Mouse (Mus musculus) intestine, embryonic 16.5 days (tissue): Measurements from ENCODE around the gene Smim4. TPM values are rescaled to one million over a fixed set of nuclear protein-coding genes. Genes with fewer than 3 reads are reported as not detected.

Source experiments
- ATAC-seq: fragments of 200-750 bp; cut with Nextera tagmentation; 2 replicates; pipeline ENCODE4 v1.8.0; 2017; ENCODE audit warnings: moderate TSS enrichment, moderate library complexity
- H3K27ac ChIP-seq: fragments of 300-500 bp; sonication (generic); 2 replicates; pipeline ENCODE4 v1.5.1; 2014; ENCODE audit warnings: mild to moderate bottlenecking, low read length
- H3K27me3 ChIP-seq: fragments of 300-500 bp; sonication (generic); replicated peaks from 2 replicates; pipeline ENCODE4 v1.6.1; 2014; ENCODE audit warnings: low read length, control low read depth, mixed read lengths; ENCODE audit not compliant: control insufficient read depth, insufficient read depth
- H3K36me3 ChIP-seq: fragments of 300-500 bp; sonication (generic); 2 replicates; pipeline ENCODE4 v1.6.1; 2014; ENCODE audit warnings: low read length, control low read depth; ENCODE audit not compliant: control insufficient read depth, insufficient read depth
- H3K4me1 ChIP-seq: fragments of 300-500 bp; sonication (generic); 2 replicates; pipeline ENCODE4 v1.6.1; 2014; ENCODE audit warnings: low read length, control low read depth, mixed read lengths; ENCODE audit not compliant: control insufficient read depth, insufficient read depth
- H3K4me2 ChIP-seq: fragments of 300-500 bp; sonication (generic); 2 replicates; pipeline ENCODE4 v1.6.1; 2014; ENCODE audit warnings: low read depth, low read length, control low read depth
- H3K4me3 ChIP-seq: fragments of 300-500 bp; sonication (generic); 2 replicates; pipeline ENCODE4 v1.5.1; 2014; ENCODE audit warnings: mild to moderate bottlenecking, low read length
- H3K9ac ChIP-seq: fragments of 300-500 bp; sonication (generic); 2 replicates; pipeline ENCODE4 v1.6.1; 2014; ENCODE audit warnings: low read depth, low read length
- H3K9me3 ChIP-seq: fragments of 300-500 bp; sonication (generic); 2 replicates; pipeline ENCODE4 v1.6.1; 2016; ENCODE audit warnings: low read length, control low read depth; ENCODE audit not compliant: control insufficient read depth
- WGBS: fragments of 180-500 bp; shearing (Covaris S2); extraction: QIAGEN DNeasy Blood & Tissue Kit; methylation state at CpG from one replicate; pipeline ENCODE4 v1.1.7; 2014; 5-methylcytosine and 5-hydroxymethylcytosine counted together
- polyA plus RNA-seq: library from polyadenylated mRNA; unstranded; fragments of >200 nt; fragmentation: Nextera tagmentation; extraction: Ambion mirVana; gene quantifications from 2 replicates; pipeline ENCODE4 v1.2.1, GENCODE M21; 2015

The Smim4 gene
- polyA plus RNA-seq, 1 experiment from 2014 or later, result 92.2 TPM

DNA sequence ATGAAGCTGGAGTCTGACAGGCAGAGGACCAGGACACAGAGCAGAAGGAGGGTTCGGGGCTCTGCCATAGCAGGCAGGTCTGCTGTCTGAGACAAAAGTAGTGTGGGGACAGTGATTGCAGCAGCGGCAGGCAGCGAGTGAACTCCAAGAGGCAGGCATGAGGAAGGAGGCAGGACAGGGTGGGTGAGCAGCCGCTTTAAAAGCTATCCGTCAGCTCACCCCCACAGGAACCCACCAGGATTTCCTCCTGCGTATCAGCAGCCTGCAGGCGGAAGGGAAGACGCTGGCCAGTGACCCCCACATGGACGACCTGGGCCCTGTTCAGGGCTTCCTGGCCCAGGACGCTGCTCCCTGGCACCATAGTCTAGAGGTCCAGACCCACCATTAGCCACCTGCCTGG, 39.7 kb upstream of the Smim4 start, which contains the start of gene Stab1:
Gene Stab1 (minus strand): TSS at position 217 of the 400 bp plus-strand sequence.
- no peaks in the 10 kb centered on the region for H3K27me3 ChIP-seq
- no peak for ATAC-seq
- peak within 1 kb of the TSS; percentile 13 for H3K4me3 ChIP-seq
- peaks cover 17% of the 10 kb centered on the region for H3K36me3 ChIP-seq
- H3K9ac ChIP-seq, result peak within 1 kb of the TSS; percentile 6; the same call in 1 of the 2 replicates
- 33% methylated on average over 10 of the region's 10 CpGs for WGBS
- no peaks in the 10 kb centered on the region for H3K9me3 ChIP-seq
- peaks cover 5% of the 10 kb centered on the region for H3K4me1 ChIP-seq
- H3K27ac ChIP-seq, result peak within 1 kb of the TSS; percentile 11; the same call in 1 of the 2 replicates
- no peak within 1 kb of the TSS for H3K4me2 ChIP-seq

GRCm38 (mm10) chr14:31166827-31167226, 38.1 kb upstream of the Smim4 start:
- no peak for ATAC-seq
- Histone ChIP-seq H3K27ac (no peak overlapping the region), H3K4me3 (peak overlapping the region; percentile 13)

DNA sequence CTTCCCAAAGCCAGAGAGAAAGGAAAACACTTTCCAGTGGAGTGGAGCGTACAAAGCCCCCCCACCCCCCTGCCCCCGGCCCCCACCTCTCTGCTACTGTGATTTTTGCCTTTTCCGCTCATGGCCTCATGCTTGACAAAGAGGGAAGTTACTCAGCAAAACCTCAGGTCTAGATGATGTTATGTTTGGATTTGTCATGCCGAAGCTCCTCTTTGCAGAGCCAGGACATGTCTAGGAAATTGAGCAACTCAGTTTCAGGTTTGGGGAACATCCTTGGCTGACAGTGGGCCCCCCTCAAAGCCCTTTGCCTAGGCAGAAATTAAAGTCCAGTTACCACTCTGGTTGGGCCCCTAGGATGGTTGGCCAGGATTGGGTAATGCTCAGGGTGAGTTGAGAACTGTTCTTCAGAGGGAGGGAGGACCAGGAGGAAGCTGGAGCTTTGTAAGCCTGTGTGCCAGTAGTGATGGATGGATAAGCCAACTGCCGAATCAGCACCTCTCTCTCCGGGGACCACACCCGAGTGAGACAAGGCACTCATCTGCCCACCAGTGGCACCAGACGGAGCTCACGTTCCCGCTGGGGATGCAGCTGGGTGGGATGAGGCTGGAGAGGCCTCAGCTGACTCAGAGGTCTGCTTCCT, 37.4 kb upstream of the Smim4 start:
- Histone ChIP-seq H3K4me3 (no peak overlapping the region), H3K9ac (peak overlapping the region; percentile 27; the same call in 1 of the 2 replicates), H3K4me1 (peaks cover 3% of the 10 kb centered on the region), H3K36me3 (no peaks in the 10 kb centered on the region), H3K27me3 (no peaks in the 10 kb centered on the region), H3K4me2 (0 out of 2 replicates have a peak overlapping the region, but pooled peaks have one; percentile 16), H3K9me3 (no peaks in the 10 kb centered on the region), H3K27ac (no peak overlapping the region)
- ATAC-seq, result peak; percentile 37; the same call in 1 of the 2 replicates
- 46% methylated on average over 10 of the region's 10 CpGs for WGBS

More at GRCm38 (mm10) chr14:31166827-31167226, 38.1 kb upstream of the Smim4 start:
- Histone ChIP-seq H3K36me3 (peaks cover 6% of the 10 kb centered on the region), H3K9ac (0 out of 2 replicates have a peak overlapping the region, but pooled peaks have one; percentile 6), H3K4me2 (no peak overlapping the region; the same call in 1 of the 2 replicates), H3K4me1 (peaks cover 3% of the 10 kb centered on the region), H3K27me3 (no peaks in the 10 kb centered on the region), H3K9me3 (no peaks in the 10 kb centered on the region)
- 64% methylated on average over 9 of the region's 9 CpGs for WGBS

DNA sequence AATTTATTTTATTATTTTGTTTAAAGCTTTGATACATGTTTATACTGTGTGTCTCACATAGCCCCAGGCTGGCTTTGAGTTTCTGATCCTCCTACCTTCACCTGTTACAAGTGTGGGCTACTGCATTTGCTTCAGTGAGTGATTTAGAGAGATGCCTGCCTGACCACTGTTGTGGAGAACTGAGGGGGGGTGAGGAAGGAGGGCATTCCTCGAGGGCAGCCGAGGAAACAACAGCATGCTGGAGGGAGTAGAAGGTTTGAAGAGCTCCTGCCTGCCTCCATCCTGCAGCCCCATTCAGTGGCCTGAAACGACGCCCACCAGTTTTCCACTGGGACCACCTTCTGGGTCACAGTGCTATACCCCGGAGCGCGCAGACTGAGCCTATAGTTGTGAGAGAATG, 36.7 kb upstream of the Smim4 start:
- H3K27me3 ChIP-seq, result no peaks in the 10 kb centered on the region
- ATAC-seq, result no peak
- H3K4me1 ChIP-seq, result peaks cover 4% of the 10 kb centered on the region
- no peaks in the 10 kb centered on the region for H3K36me3 ChIP-seq
- H3K9me3 ChIP-seq, result no peaks in the 10 kb centered on the region
- H3K9ac ChIP-seq, result 0 out of 2 replicates have a peak overlapping the region, but pooled peaks have one; percentile 4
- H3K4me3 ChIP-seq, result no peak overlapping the region
- 55% methylated on average over 7 of the region's 7 CpGs for WGBS
- H3K27ac ChIP-seq, result no peak overlapping the region
- H3K4me2 ChIP-seq, result no peak overlapping the region

DNA sequence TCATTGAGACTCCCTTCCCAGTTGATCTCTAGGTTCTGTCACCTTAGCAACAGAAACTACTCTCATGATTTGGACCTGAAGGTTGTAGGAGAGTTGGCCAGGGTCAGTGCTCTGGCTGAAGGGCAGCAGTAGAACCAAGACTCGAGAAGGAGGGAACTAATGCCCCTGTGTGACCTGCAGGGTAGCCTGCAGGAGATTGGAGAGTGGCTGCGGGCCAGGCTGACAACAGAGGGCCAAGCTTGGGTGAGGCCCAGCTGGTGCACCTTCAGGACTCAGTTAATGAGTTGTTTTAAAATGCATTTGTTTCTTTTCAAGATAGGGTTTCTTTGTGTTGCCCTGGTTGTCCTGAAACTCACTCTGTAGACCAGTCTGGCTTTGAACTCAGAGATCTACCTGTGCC, 36.3 kb upstream of the Smim4 start:
- H3K4me3 ChIP-seq, result no peak overlapping the region
- H3K4me1 ChIP-seq, result peaks cover 7% of the 10 kb centered on the region

DNA sequence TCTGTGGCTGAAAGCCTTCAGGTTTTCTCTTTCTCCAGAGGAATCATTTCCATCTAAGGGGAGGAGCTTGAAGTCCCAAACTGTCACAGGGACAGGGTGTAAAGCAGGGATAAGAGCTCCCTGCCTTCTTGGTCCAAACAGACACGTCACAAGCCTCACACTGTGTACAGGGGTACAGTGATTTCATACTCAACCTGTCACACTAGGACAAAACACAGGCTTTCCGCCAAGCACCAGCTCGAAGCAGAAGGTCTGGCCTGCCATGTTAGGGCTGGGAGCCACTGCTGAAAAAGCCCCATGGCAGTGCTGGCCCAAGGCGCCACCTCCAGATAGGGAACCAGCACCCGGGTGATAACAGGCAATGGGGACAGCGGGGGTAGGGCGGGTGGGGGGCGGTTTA, 35.3 kb upstream of the Smim4 start:
- Histone ChIP-seq H3K4me2 (no peak overlapping the region), H3K27me3 (no peaks in the 10 kb centered on the region), H3K4me3 (no peak overlapping the region), H3K9ac (no peak overlapping the region), H3K4me1 (peaks cover 7% of the 10 kb centered on the region), H3K36me3 (no peaks in the 10 kb centered on the region), H3K9me3 (no peaks in the 10 kb centered on the region), H3K27ac (no peak overlapping the region)
- 78% methylated on average over 8 of the region's 8 CpGs for WGBS
- ATAC-seq, result no peak

More for the DNA sequence above, 36.3 kb upstream of the Smim4 start:
- ATAC-seq, result no peak
- H3K9ac ChIP-seq, result no peak overlapping the region
- no peak overlapping the region for H3K27ac ChIP-seq
- no peak overlapping the region for H3K4me2 ChIP-seq
- no peaks in the 10 kb centered on the region for H3K9me3 ChIP-seq
- WGBS, result 57% methylated on average over 2 of the region's 2 CpGs
- no peaks in the 10 kb centered on the region for H3K27me3 ChIP-seq
- no peaks in the 10 kb centered on the region for H3K36me3 ChIP-seq

GRCm38 (mm10) chr14:31161638-31162037, 32.9 kb upstream of the Smim4 start:
- no peak overlapping the region for H3K9ac ChIP-seq
- peaks cover 7% of the 10 kb centered on the region for H3K4me1 ChIP-seq
- no peak overlapping the region for H3K27ac ChIP-seq
- ATAC-seq, result no peak
- H3K4me3 ChIP-seq, result no peak overlapping the region
- no peak overlapping the region for H3K4me2 ChIP-seq
- no peaks in the 10 kb centered on the region for H3K27me3 ChIP-seq
- 73% methylated on average over 10 of the region's 10 CpGs for WGBS
- H3K9me3 ChIP-seq, result no peaks in the 10 kb centered on the region
- H3K36me3 ChIP-seq, result no peaks in the 10 kb centered on the region

DNA sequence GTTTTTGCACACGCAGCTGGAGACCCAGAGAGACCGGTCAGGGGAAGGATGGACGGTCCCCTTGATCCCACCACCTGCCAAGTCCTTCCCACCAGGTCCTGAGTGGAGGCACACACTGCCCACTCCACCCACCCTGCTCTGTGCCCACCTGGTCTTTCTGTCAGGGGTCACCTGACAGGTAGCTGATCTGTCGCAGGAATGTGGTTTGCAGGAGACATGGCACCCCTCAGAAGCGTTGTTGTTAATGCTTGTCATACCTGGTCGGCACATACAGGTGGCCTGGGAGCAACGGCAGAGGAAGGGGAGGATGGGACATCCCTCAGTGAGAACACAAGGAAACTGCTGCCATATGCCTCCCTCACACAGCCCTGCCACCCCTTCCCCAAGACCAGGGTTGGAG, 32.4 kb upstream of the Smim4 start:
- H3K9me3 ChIP-seq, result no peaks in the 10 kb centered on the region
- ATAC-seq, result no peak
- 89% methylated on average over 7 of the region's 7 CpGs for WGBS
- no peak overlapping the region for H3K4me2 ChIP-seq
- H3K4me3 ChIP-seq, result no peak overlapping the region
- H3K4me1 ChIP-seq, result peaks cover 4% of the 10 kb centered on the region
- H3K36me3 ChIP-seq, result no peaks in the 10 kb centered on the region
- no peaks in the 10 kb centered on the region for H3K27me3 ChIP-seq
- no peak overlapping the region for H3K9ac ChIP-seq
- no peak overlapping the region for H3K27ac ChIP-seq

GRCm38 (mm10) chr14:31160196-31161150, 31.7 kb upstream of the Smim4 start:
- ATAC-seq, result peak; percentile 84
- WGBS, result 64% methylated on average over 27 of the region's 27 CpGs

More at GRCm38 (mm10) chr14:31160196-31161150, 31.7 kb upstream of the Smim4 start:
- H3K4me1 ChIP-seq, result peaks cover 4% of the 10 kb centered on the region; the same call in 1 of the 2 replicates
- H3K36me3 ChIP-seq, result no peaks in the 10 kb centered on the region
- H3K9ac ChIP-seq, result no peak overlapping the region
- H3K4me3 ChIP-seq, result 0 out of 2 replicates have a peak overlapping the region, but pooled peaks have one; percentile 14
- no peaks in the 10 kb centered on the region for H3K9me3 ChIP-seq
- no peaks in the 10 kb centered on the region for H3K27me3 ChIP-seq
- 0 out of 2 replicates have a peak overlapping the region, but pooled peaks have one; percentile 7 for H3K4me2 ChIP-seq
- no peak overlapping the region for H3K27ac ChIP-seq
